ENCODE assay signal across 18 mouse cellular contexts in the genomic region with DNA sequence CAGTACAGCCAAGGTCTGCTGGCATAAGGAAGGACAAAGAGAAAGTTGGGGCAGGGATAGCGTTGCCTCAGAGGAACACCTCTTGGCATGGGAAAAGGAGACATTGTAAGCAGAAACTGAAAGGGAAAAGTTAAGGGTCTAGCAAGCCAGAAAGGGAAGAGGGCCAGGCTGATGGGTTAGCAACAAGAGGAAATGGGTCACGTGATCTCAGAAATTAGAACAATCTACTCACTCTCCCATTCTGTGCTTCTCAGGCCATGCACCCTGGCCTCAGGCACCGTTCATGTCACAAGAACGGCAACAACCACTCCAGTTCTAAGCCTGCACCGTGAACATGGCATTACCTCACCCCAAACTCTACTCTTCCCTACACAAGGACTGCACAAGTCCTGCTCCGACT. TPM values are rescaled to one million over a fixed set of nuclear protein-coding genes. Genes with fewer than 3 reads are reported as not detected.
A peak's percentile ranks its signal among the peaks of the same experiment; 100 is the strongest.
DNase-seq lines count a peak whose midpoint lies in the region; ATAC-seq and TF ChIP-seq lines count a peak whose summit lies in the region.
"Had no signal": no experiment of that assay in that cellular context is flagged by ENCODE, and none has a peak within 500 bp of the region (broad histone marks: within the 10 kb centered on the region; RNA-seq: fewer than 3 reads in every experiment).

No protein-coding gene starts in this region.

- no peak for ATAC-seq in heart, embryonic 11.5 days (replicated peaks; ENCODE audit: insufficient number of reproducible peaks, low FRiP score, low TSS enrichment)
- 0 out of 2 replicates have a peak, but pooled peaks have one; percentile 3 for ATAC-seq in G1E (ENCODE audit: extremely low read depth, insufficient number of reproducible peaks, low FRiP score, poor library complexity, severe bottlenecking)
- no peak for ATAC-seq in liver, embryonic 12.5 days
- peak; percentile 10; the same call in 1 of the 2 replicates for ATAC-seq in megakaryocyte-erythroid progenitor cell, adult 5-6 weeks (replicated peaks; ENCODE audit: low FRiP score, low TSS enrichment, poor library complexity, severe bottlenecking)
- ATAC-seq: forebrain, embryonic 15.5 days had no signal

- H3K4me1 ChIP-seq in heart, embryonic 11.5 days (ENCODE audit: control insufficient read depth, insufficient read depth, low read length), result peaks cover 29% of the 10 kb centered on the region
- peaks cover 65% of the 10 kb centered on the region for H3K4me1 ChIP-seq in G1E (ENCODE audit: insufficient read depth, low read depth, low read length)
- H3K4me1 ChIP-seq in liver, embryonic 12.5 days, result peaks cover 75% of the 10 kb centered on the region
- H3K4me1 ChIP-seq in thymus, adult 2 months (replicated peaks; ENCODE audit: control insufficient read depth, insufficient read depth, low read length), result no peaks in the 10 kb centered on the region
- H3K4me1 ChIP-seq: embryonic facial prominence, embryonic 15.5 days; forebrain, embryonic 15.5 days; midbrain, embryonic 12.5 days had no signal

- H3K36me3 ChIP-seq in heart, embryonic 11.5 days (ENCODE audit: control insufficient read depth, insufficient read depth, low read length), result no peaks in the 10 kb centered on the region
- no peaks in the 10 kb centered on the region for H3K36me3 ChIP-seq in G1E (replicated peaks)
- H3K36me3 ChIP-seq in liver, embryonic 12.5 days, result no peaks in the 10 kb centered on the region
- no peaks in the 10 kb centered on the region for H3K36me3 ChIP-seq in thymus, adult 2 months (ENCODE audit: control insufficient read depth, insufficient read depth, low read length)
- H3K36me3 ChIP-seq: embryonic facial prominence, embryonic 15.5 days; forebrain, embryonic 15.5 days; lung, embryonic 15.5 days; midbrain, embryonic 12.5 days had no signal

- no peak overlapping the region for H3K4me3 ChIP-seq in heart, embryonic 11.5 days (ENCODE audit: low read depth, low read length)
- H3K4me3 ChIP-seq in G1E (ENCODE audit: low read depth, low read length), result peak overlapping the region; percentile 17; the same call in 1 of the 2 replicates
- H3K4me3 ChIP-seq in liver, embryonic 12.5 days, result no peak overlapping the region
- no peak overlapping the region for H3K4me3 ChIP-seq in thymus, adult 2 months (ENCODE audit: control insufficient read depth, insufficient read depth, low read length)
- H3K4me3 ChIP-seq: embryonic facial prominence, embryonic 15.5 days; forebrain, embryonic 15.5 days; lung, embryonic 15.5 days; midbrain, embryonic 12.5 days had no signal

- DNase-seq in heart, postnatal 25 days (ENCODE audit: low spot score), result no peak
- no peak for DNase-seq in G1E (ENCODE audit: low spot score)
- DNase-seq in urinary bladder, postnatal 14 days (ENCODE audit: low spot score), result no peak
- DNase-seq in thymus, adult 2 months, result no peak
- DNase-seq: adrenal gland, postnatal 14 days; B cell, adult 2 months; cerebellum, adult 8-10 months; kidney, adult 9 months; kidney, postnatal 4 days; left cerebral cortex, postnatal 4 days; thymus, postnatal 36 days had no signal

- H3K9ac ChIP-seq in heart, embryonic 11.5 days (ENCODE audit: low read depth, low read length), result no peak overlapping the region
- H3K9ac ChIP-seq in liver, embryonic 12.5 days, result peak overlapping the region; percentile 78
- H3K9ac ChIP-seq: embryonic facial prominence, embryonic 15.5 days; forebrain, embryonic 15.5 days; lung, embryonic 15.5 days; midbrain, embryonic 12.5 days had no signal

- no peak overlapping the region for H3K4me2 ChIP-seq in heart, embryonic 11.5 days
- peak overlapping the region; percentile 64 for H3K4me2 ChIP-seq in liver, embryonic 12.5 days
- H3K4me2 ChIP-seq: embryonic facial prominence, embryonic 15.5 days; forebrain, embryonic 15.5 days; lung, embryonic 15.5 days; midbrain, embryonic 12.5 days had no signal

- 61% methylated on average over 6 of the region's 6 CpGs for WGBS in heart, embryonic 11.5 days (ENCODE audit: insufficient replicate concordance)
- 57% methylated on average over 6 of the region's 6 CpGs for WGBS in liver, embryonic 12.5 days (ENCODE audit: insufficient replicate concordance)
- WGBS in thymus, adult 2 months, result 55% methylated on average over 6 of the region's 6 CpGs

- TF ChIP-seq CTCF in G1E (IDR thresholded peaks at IDR 0.05; ENCODE audit: low read depth, low read length), result no peak
- TF ChIP-seq CTCF in thymus, adult 2 months (IDR thresholded peaks at IDR 0.05; ENCODE audit: borderline replicate concordance, control insufficient read depth, extremely low read depth, insufficient read depth, low read length, poor library complexity), result no peak

- H3K9me3 ChIP-seq in heart, embryonic 11.5 days (replicated peaks; ENCODE audit: control insufficient read depth, low read length), result no peaks in the 10 kb centered on the region
- no peaks in the 10 kb centered on the region for H3K9me3 ChIP-seq in G1E (replicated peaks)
- H3K9me3 ChIP-seq in liver, embryonic 12.5 days (replicated peaks), result no peaks in the 10 kb centered on the region
- H3K9me3 ChIP-seq: embryonic facial prominence, embryonic 15.5 days; forebrain, embryonic 15.5 days; lung, embryonic 15.5 days; midbrain, embryonic 12.5 days had no signal

- no peaks in the 10 kb centered on the region for H3K27me3 ChIP-seq in heart, embryonic 11.5 days (ENCODE audit: control insufficient read depth, insufficient read depth, low read length)
- H3K27me3 ChIP-seq in G1E (ENCODE audit: insufficient read depth, low read length), result peaks cover 25% of the 10 kb centered on the region
- peaks cover 20% of the 10 kb centered on the region; the same call in 1 of the 2 replicates for H3K27me3 ChIP-seq in liver, embryonic 12.5 days (replicated peaks)
- H3K27me3 ChIP-seq in thymus, adult 2 months (ENCODE audit: control insufficient read depth, insufficient read depth, low read length), result no peaks in the 10 kb centered on the region
- H3K27me3 ChIP-seq: embryonic facial prominence, embryonic 15.5 days; forebrain, embryonic 15.5 days; lung, embryonic 15.5 days; midbrain, embryonic 12.5 days had no signal

- intact Hi-C loops in heart, postnatal 25 days (cut with DNase I), result no loop called here

- peak overlapping the region; percentile 67 for H3K27ac ChIP-seq in heart, embryonic 11.5 days (ENCODE audit: low read depth, low read length)
- H3K27ac ChIP-seq in liver, embryonic 12.5 days, result peak overlapping the region; percentile 99
- no peak overlapping the region for H3K27ac ChIP-seq in thymus, adult 2 months (ENCODE audit: control insufficient read depth, insufficient read depth, low read length)
- H3K27ac ChIP-seq: embryonic facial prominence, embryonic 15.5 days; forebrain, embryonic 15.5 days; lung, embryonic 15.5 days; midbrain, embryonic 12.5 days had no signal

- TF ChIP-seq POLR2A in thymus, adult 2 months (IDR thresholded peaks at IDR 0.05; ENCODE audit: control insufficient read depth, extremely low read depth, insufficient read depth, low read length, poor library complexity), result no peak

RNA-seq across cellular contexts. Expression of a gene that starts 54.8 kb away (rescaled TPM):
- polyA plus RNA-seq in heart, embryonic 11.5 days (2014; fragmentation: Nextera tagmentation; extraction: Ambion mirVana), result 426 and 446 TPM in 2 replicates
- 1 to 10 TPM; 7.3 to 8.0 TPM for total RNA-seq in heart, postnatal 25 days (2021)
- 142 and 165 TPM in 2 replicates for total RNA-seq in G1E (2014; fragmentation: Nextera tagmentation)
- 173 and 176 TPM in 2 replicates for total RNA-seq in G1E (2017)
- polyA plus RNA-seq in G1E (2012), result 68.8 and 85.2 TPM in 2 replicates
- polyA plus RNA-seq in liver, embryonic 12.5 days (2016; fragmentation: Nextera tagmentation; extraction: Ambion mirVana), result 309 TPM in 2 replicates
- 0.98 and 2.6 TPM in 2 replicates for total RNA-seq in megakaryocyte-erythroid progenitor cell, adult 5-6 weeks (2014; fragmentation: Nextera tagmentation)
- total RNA-seq in megakaryocyte-erythroid progenitor cell, adult 5-6 weeks (2017), result 2.1 and 5.0 TPM in 2 replicates
- polyA plus RNA-seq in thymus, adult 2 months (2012; rRNA removed), result 42.2 and 42.5 TPM in 2 replicates

Comparison
In these comparisons a context has a peak if more than half of its experiments do, and no peak if none do; other contexts are left out.
1. ATAC-seq: peak in G1E (single experiment) and megakaryocyte-erythroid progenitor cell, adult 5-6 weeks (single experiment); none in heart, embryonic 11.5 days (single experiment) and liver, embryonic 12.5 days (single experiment).